Mouse (Mus musculus): ENCODE measurements at regions not wholly inside any gene's neighbourhood (a gene's known extent, or its start where the extent isn't known, plus 50 kb on each side); places are given as distances from the start of the nearest gene placed in this dataset.

DNA sequence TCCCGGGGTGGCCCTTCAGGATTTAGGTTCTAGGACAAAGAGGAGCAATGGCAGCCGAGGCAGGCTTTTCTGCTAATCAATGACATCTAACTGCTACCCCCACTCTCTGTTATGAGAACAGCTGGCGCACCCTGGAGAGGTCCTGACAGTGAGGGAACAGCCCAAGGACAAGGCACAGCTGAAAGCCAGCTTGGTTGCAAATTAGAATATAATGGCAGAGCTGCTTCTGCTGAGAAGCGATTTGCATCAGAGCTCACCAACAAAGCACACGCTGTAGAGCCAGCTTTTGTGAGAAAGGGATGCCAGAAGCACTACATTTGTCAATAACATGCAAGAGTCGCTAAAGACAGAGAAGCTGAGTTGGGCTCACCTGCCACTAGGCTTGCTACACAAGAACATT lies 159.5 kb upstream of the Rgmb start:
- no peak for DNase-seq
- intact Hi-C loops (cut with DNase I), result no loop called here

DNA sequence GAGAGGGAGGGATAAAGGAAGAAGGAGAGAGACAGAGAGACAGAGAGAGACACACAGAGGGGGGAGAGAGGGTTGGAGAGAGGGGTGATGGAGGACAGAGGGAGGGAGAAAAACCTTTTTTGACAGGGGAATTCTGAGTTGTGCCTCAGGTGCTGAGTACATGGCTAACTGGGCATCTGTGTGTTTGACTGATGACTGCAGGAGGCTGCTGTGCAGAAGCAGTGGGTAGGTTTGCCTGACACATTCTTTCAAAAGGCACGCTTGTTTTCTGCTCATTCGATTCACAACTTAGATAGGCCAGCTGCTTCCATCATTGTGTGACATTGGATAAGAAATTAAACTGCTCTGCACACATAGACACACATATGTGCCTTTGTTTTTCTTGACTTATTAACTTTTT lies 150.7 kb upstream of the Rgmb start:
- intact Hi-C loops (cut with DNase I), result no loop called here
- no peak for DNase-seq

DNA sequence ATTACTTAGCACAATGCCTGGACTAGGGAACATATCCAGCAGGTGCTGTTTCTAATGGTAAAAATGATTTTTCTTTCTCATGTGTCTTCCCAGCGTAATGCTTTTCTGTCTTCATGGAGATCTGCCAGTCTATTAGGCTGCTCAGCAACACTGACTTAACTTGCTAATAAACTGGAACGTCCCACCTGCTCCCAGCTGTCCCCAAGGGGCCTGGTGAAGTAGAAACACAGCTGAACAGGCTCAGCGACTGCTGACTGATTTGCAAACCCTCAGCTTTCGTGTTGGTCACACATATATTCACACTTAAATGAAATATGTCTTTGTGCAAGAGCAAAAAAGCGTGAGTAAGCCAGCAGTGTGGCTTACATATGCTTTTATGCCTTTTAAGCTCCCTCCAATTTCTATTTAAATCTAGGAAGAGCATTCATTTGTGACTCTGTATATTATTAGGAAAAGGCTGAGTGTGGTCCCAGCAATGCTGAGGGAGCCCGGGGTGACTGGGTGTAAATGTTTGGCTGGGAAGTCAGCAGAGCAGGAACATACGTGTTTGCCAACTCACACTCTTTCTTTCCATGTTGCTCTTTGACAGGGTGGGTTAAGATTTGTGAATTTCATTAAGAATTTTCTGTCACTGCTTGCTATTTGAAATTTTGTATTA lies 146.7 kb upstream of the Rgmb start:
- peak; percentile 7 to 8 for DNase-seq
- intact Hi-C loops (cut with DNase I), result no loop called here

DNA sequence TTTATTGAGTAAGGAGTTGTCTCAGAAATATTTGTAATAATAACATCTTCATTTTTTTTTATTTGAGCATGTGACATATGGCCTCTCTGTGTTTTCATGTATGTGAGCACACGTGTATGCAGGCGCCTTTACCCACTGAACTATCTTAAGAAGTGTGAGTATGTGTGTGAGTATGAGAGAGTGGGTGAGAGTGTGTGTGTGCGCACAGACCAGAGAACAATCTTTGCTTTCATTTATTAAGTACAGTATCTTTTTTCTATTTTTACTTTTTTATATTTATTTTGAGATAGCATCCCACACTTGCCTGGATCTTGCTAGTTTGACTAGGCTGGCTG lies 140.5 kb upstream of the Rgmb start:
- intact Hi-C loops (cut with DNase I), result no loop called here
- DNase-seq, result no peak

DNA sequence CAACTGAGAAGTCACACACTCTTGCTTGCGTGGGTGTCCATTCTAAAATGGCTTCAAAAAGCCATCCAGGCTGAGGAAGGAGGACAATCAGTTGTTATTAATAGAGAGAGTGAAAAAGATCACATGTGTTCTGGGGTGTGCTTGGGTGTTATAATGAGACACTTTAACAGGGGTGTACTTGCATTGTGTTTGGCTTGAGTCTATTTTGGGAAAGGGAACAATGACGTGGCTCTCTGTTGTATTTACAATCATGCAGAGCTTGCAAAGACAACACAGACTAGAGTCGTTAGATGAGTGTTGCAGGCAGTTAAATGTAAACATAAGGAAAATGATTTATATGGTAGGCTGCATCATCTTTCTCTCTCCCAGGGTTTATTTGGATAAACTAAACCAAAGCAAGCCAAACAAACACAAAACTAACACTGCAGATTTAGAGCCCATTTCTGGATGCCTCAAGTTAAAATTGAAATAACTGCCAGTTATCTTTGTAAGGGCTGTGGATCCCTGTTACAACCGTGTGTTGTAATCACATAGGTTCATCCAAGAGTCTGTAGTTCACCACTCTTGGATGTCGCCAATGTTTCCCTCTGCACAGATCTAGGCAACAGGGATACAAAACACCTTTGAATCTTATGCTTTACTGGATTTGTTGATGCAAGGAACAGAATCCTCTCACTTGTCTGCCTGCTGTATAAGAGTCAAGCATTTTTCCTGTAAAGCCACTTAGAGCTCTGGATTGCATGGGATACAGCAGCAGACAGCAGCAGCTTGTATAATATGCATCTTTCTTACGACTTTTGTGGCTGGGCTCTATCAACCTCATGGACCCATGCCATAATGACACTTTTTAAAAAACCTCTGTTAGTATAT lies 139.9 kb upstream of the Rgmb start:
- DNase-seq, result no peak
- intact Hi-C loops (cut with DNase I), result no loop called here

DNA sequence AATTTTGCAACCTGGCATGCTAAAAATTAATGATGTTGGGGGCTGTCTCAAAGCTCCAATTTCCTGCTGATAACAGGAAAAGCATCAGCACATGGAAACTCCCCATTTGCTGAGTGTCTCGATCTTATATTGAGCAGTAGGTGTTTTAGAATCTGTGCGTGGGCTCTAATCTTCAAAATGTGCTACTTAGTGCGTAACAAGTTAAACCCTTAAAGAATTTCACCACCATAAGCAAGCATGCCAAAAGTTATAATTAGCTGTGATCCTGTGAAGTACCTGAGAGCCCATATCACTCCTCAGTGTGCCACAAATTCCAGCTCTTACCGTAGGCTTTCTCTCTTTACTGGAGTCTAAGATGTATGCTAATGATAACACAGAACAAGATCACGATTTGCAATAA lies 137.5 kb upstream of the Rgmb start:
- intact Hi-C loops (cut with DNase I), result no loop called here
- DNase-seq, result no peak

DNA sequence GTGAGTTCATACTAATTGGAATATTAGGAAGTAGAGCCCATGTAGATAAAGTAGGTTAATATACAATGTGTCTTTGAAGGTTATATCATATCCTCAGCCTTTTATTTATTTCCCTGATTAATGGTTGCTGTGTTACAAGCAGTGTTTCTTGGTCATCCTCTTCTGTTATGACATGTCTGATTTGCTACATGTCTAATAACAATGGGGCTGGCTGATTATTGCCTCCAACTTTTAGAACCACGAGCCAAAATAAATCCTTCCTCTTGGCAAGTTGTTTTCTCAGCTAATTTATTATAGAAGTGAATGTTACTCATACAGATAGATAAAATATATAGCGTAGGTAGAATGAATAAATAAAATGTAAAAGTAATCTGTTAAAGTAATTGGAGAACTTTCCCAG lies 124.8 kb upstream of the Rgmb start:
- no peak for DNase-seq
- intact Hi-C loops (cut with DNase I), result no loop called here

DNA sequence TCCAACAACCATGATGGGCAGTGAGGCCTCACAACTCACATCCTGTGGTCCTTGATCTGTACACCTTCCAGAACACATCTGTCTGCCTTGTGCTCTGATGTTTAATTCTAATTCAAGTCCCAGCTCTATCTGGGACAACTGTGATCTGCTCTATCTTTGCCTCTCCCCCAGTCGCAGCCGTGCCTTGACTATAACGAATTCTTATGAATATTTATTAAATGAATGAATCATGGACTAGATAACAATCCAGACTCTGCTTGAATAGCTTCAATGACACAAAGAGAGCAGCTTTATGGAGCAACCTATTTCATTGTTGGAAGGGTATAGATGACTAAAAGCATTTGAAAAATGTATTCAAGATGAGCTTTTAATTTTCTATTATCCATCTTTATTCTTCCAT lies 120.8 kb upstream of the Rgmb start:
- DNase-seq, result no peak
- intact Hi-C loops (cut with DNase I), result no loop called here

DNA sequence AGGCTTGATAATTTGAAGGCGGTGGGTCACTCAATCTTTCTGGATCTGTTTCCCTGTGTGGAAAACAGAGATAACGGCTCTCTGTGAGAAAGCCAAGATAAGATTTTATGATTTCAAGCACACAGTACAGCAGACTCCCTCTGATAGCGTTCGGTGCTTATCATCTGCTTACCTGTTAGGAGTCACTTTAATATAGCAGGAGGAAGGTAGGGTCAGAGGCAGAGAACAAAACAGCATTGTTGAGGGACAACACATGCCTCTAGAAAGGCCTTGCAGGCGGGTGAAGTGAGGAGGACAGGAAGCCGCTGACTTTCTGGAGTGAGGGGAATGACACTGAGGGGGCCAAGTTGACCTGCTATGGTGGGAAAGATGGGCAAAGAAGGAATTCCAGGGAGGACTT lies 118.9 kb upstream of the Rgmb start:
- intact Hi-C loops (cut with DNase I), result no loop called here
- DNase-seq, result no peak

DNA sequence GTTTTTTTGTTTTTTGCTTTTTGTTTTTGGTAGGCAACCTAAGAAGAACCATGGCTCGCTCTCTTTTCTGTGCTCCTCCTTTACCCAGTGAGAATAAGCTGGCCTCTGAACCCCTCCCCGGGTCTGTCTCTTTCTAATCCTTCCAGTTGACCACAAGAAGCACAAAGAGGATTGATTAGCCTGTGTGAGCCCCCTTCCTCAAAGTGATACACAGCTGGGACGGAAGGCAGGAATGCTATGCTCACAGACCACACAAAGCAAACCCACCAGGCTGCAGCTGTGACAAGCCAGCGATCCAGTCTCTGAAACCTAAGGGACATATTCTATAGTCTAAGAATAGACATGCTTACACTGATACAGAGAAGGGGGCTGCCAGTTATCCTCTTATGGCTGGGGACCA lies 111.5 kb upstream of the Rgmb start:
- intact Hi-C loops (cut with DNase I), result no loop called here
- no peak for DNase-seq

DNA sequence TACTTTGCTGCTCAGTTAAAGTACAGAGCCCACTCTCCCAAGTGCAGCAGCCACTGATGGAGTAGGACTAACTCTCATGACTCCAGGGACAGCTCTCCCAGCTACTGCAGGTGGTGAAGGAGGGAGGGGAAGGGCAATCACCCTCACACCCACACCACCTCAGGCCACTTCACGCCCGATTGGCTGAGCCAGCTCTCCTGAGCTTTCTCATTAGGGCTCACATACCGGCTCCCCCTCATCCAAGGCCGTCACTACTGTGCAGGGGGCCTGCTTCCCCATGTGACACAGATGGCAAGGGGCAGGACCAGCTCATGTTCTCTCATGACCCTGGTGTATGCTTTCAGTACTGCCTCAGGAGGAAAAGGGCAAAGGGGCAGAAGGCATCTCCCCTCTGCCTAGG lies 87.8 kb upstream of the Rgmb start:
- intact Hi-C loops (cut with DNase I), result no loop called here
- no peak for DNase-seq

DNA sequence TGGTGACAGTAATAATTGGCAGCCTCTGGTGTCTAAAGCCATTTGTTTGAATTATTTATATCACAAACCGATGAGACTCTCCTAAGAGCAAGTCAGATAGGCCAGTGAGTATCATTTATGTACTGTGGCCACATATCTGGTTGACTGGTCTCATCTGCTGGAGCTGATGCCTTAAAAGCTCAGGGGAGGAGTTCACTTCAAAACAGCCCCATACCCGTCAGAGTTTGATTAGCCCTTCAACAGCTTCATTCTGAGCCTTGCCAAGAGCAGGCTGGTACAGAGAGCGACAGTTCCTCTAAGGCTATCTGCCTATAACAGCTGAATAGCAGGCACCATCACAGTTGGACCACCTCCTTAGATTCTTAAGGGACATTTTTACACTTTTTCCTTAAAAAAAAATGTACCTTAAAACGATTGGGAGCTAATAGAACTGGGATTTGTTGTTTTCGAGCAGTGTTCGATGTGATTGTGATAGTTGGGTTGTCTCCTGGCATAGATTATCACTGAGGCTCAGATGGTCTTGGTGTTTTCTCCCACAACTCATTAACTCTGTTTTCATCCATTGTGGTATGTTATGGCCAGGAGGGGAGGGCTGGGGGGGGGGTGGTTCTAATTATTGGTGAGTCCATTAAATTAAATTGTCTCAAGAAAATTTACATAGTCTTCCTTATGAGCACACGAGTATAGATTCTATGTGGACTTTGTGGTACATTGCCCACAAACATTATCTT lies 68.0 kb upstream of the Rgmb start:
- intact Hi-C loops (cut with DNase I), result no loop called here

DNA sequence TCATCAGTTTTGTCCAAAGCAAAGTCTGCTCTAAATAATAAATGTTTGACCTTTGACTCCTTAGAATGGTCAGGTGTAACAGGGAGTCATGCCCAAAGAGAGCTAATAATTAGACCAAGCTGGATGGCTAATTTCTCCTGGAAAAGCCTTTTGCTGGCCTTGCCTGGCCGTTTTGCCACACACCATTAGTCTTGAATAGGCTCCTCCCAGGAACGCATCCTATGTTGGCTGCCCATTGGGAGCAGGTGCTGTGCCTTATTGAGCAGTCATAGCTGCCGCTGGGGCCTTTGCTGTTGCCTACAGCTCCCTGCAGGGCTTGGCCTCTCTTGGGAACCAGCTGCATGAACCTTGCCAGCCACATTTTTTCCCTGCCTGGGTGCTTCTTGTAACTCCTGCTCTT lies 65.1 kb upstream of the Rgmb start:
- DNase-seq, result no peak
- intact Hi-C loops (cut with DNase I), result no loop called here

More for the DNA sequence above, 68.0 kb upstream of the Rgmb start:
- DNase-seq, result no peak

DNA sequence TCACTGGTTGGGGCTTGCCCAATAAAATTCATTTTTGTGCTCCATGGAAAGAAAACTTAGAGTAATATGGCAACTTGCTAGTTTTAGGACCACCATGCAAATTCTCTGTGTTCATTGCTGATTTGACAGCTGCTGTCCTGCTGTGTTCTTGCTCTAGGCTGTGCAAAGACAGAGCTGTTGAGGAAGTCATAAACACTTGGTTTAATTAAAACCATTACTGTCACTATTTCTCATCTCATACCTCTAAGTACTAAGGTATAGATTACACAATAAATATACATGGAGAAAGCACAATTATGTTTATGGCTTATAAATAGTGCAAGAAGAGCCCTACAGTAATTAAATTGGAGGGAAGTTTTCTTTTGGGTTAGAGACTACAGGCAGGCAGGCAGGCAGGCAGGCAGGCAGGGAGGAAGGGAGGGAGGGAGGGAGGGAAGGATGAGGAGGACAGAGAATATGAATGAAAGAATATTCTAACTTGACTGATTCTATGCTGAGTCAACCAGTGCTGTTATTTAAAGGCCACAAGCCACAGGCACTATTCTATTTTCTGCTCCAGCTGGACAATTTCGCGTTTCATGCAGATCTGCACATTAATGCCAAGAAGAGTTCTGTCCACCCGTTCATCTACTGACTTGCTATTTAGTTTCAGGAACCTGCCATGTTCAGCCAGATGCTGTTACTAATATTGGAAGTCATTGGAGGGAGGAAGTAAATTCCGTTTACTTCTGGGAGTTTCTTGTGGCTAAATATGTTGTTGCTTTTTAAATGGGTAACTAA lies 61.2 kb upstream of the Rgmb start:
- no peak for DNase-seq
- intact Hi-C loops (cut with DNase I), result no loop called here

DNA sequence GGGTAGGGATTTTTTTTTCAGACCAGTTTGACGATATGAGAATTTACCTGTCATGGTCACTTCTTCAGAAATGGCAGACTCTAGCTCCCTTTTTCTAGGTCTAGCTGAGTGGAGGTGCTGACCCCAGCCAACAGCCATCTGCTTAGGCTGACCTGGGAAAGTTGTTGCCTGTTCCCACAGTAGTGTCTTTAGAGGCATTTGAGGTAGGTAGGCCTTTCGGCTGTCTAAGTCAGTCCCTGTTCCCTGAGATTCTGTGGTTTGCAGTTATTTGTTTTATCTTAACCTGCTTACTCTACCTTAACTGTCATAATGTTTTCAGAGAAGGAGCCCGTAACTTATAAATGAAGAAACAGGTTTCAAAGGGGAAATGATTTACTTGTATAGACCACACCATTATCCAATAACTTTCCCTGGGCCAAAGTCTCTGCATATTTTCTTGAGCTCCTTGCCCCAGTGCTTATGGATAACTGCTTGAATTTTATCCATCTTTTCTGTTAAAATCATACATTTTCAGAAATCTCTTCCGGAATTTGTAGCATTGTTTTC lies 59.8 kb upstream of the Rgmb start:
- DNase-seq, result no peak
- intact Hi-C loops (cut with DNase I), result no loop called here

DNA sequence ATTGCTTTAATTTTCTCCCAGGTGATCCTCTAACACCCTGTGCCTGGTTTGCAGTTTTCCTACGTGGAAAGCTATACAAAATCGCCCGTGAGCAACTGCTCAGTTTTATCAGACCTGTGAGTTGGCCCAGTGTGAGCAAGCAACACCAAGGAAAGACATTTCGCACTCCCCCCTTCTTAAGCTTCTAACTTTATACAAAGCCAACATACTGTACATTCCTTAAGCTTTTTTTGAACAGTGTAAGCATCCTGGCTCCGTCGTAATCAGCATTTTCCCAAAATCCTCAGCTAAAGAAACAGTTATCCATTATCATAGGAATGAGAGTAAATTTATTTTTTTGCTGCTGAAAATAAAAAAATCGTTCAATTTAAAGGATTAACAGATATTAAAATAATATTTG lies 52.0 kb upstream of the Rgmb start:
- intact Hi-C loops (cut with DNase I), result no loop called here
- DNase-seq, result no peak

DNA sequence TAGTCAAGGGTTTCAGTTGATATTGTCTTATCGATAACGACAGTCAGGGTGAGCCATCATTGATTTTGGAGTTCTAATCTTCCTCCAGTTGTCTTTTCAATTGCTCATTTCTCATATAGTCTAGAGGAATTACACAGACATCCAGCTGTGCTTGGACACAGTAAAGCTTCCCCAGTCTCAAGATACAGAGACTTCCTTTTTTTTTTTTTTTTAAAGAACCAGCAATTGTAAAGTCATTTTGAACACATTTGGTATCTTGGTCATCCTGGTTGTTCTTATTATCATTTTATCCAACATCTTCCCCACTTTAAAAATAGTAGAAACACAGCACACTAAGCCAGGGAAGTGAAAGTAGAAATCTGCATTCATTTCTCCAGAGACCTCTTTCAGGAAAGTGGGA lies 51.4 kb upstream of the Rgmb start:
- DNase-seq, result no peak

More for the DNA sequence above, 51.4 kb upstream of the Rgmb start:
- intact Hi-C loops (cut with DNase I), result no loop called here

Measured in heart, postnatal 14 days (tissue).